Mouse (Mus musculus): Measurements from ENCODE around the gene Cntf. TPM values are rescaled to one million over a fixed set of nuclear protein-coding genes. Genes with fewer than 3 reads are reported as not detected.

Cntf gene
- 1 to 10 TPM; 2.9 to 3.4 TPM for polyA plus RNA-seq (2017; shearing (Covaris generic))

DNA sequence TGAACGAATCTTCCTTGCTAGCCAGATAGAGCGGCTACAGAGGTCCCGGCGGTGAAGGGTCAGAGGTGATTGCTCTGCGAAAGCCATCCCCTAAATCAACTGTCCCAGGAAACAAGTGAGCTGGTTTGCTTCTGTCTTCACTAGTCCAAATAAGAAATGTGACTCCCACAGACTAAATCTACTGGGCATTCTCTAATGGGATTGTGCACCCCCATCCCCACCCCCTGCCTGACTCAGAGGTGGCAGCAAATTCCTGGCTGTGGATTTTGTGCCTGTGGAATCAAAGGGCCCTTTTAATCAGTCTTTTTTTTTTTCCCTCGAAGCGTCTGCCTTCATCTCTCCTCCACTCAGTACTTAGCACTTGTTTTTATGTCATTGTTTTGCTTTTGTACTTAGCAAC, at the start of gene Cntf:
Cntf (minus strand) TSS at position 325 of the 400 bp plus-strand sequence.
- ATAC-seq: no peak

DNA sequence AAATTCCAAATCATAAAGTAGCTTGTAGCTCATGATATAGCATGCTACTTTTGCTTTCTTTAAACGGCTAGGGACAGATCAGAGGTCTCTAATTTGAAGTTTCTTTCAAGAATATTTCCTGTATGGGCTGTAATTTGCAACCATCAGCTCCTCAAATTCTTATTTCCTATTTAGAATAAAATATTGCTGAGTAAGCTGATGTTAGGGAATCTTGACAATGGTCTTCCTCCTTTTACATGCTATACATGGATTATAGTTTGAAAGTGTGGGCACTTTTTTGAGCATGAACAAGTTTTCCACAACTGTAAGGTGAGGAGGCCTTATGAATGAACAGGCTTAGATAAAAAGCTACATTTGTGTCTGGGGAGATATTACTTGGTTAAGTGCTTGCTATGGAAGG, 48.5 kb upstream of the Cntf start:
- ATAC-seq: no peak

DNA sequence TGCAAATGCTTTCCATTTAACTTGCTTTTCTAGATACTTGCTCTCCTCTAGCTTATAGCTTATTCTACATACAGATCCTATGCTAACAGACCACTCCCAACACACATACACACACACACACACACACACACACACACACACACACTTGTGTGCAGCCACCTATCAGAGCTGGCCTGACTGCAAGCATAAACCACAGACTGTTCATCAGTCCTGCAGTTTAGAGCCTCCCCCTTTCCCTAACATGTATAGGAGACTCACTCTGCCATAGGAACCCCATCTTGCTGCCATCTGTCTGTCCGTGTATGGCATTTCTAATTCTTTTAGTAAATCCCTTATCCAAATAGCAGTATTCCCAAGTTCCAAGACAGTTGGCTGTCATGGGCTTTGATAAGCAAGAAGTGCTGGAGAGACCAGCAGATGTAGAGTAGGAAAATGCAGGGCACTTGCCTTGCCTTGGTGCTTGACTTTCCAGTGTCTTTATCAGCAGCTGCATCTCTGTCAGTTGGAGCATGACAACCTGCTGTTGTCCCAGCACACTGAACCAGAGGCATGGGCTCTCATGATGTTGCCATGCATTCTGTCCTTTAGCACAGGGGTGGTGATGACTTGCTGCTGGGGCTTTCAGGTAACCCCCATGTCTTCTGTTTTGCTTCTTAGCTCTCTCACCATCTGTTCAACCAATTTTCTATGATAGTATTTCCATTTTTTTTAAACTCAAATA, 47.4 kb upstream of the Cntf start:
- no peak for ATAC-seq

DNA sequence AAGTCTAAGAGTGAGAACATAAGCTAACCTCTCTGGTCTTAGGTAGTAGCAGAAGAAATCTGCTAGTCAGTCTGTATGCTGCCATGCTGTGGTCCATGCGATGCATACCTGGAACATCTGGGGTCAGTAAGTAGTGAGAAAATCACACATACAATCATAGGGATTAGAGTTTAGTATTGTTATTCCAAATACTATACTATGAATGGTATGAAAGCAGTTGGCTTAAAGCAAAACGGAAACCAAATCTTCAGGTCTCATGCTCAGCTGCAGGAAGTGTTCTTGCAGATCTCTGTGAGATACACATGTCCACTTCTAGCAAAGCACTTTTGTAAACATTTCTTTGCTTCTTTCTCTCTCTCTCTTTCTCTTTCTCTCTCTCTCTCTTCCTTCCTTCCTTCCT, 40.8 kb upstream of the Cntf start:
- ATAC-seq: peak; percentile 91

DNA sequence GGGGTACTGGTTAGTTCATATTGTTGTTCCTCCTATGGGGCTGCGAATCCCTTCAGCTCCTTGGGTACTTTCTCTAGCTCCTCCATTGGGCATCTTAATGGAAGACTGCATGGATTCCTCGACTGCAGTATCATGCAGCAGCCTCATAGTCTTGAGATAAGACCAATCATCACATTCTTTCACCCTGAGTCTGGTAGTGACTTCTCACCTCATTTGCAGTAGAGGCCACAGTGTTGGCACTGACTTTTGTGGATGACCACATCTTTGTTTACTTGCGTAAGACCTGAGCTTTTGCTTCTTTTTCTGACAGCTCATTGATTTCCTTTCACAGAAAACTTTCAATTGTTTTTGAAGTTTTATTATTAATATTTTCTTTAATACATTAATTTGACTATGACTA, 40.3 kb upstream of the Cntf start:
- no peak for ATAC-seq

DNA sequence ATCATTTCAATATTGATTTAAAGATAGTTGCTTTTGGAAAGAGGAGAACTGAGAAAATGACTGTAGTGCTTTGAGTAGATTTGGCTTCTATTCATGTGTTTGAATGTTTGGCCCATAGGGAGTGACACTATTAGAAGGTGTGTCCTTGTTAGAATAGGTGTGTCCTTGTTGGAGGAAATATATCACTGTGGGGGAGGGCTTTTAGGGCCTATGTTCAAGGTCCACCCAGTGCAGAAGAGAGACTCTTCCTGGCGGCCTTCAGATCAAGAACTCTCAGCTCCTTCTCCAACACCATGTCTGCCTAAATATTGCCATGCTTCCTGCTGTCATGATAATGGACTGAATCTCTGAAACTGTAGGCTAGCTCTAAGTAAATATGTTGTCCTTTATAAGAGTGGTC, 38.8 kb upstream of the Cntf start:
- ATAC-seq: no peak

DNA sequence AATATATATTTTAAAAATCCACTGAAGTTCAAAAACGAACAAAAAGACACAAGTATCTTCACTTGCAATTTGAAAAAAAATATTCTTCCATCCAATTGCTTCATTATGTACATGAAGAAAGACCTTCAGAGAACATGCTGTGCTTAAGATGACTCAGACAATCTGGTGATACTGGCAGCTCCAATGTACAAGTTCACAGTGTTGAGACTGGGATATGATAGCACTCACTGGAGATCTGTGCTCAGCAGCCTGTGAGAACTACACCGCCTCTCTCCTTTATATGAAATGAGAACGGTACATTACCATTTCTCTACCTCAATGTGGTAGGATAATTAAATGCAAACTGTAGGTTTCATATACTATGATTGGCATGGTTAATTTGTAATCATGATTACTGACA, 37.4 kb upstream of the Cntf start:
- no peak for ATAC-seq

DNA sequence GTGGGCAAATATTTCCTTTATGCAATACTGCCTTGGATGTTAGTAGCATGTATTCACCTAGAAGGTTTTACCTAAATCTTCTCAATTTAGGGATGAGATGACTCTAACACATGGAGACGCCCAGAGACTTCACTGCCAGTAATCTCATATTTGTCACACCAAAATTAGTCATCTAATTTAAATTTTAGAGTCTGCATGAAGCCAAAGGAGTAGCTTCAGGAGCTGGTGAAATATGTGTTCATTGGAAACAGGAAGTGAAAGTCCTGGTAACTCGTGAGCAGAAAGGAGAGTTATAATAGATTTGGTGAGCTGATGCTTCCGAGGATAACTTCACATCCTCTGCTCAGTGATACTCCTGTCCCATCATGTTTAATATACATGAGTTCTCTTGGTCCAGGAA, 35.6 kb upstream of the Cntf start:
- no peak for ATAC-seq

DNA sequence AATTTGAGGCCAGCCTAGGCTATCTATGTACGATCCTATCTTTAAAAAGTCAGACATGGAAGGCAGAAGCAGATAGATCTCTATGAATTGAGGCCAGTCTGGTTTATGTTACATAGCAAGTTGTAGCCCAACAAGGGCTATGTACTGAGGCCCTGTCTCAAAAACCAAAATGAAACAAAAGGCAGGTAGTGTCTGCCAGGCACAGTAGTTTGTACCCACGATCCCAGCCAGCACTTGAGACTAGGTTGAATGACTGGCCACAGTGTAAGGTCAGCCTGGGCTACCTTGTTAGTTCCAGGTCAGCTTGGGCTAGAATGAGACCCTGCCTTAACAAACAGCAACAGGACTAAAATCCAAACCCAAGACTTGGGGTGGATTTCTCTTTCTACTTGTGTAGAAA, 35.2 kb upstream of the Cntf start:
- no peak for ATAC-seq

DNA sequence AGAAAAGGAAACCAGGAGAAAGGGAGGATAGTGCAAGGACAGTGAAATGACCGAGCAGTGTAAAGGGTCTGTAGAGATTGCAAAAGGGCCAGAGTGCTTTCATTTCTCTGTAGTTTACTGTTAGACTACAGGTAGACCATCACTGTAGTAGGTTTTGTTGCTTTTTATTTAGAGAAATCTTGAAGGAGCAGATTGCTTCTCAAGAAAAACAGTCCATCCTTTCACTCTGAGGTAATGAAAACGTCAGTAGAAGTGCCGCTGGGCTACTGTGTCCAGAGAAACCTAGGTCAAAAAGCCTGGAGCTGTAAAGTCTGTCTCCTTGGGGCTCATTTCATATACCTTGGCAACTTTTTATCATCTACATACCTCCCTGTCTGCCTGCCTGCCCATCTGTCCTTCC, 33.6 kb upstream of the Cntf start:
- ATAC-seq: no peak

DNA sequence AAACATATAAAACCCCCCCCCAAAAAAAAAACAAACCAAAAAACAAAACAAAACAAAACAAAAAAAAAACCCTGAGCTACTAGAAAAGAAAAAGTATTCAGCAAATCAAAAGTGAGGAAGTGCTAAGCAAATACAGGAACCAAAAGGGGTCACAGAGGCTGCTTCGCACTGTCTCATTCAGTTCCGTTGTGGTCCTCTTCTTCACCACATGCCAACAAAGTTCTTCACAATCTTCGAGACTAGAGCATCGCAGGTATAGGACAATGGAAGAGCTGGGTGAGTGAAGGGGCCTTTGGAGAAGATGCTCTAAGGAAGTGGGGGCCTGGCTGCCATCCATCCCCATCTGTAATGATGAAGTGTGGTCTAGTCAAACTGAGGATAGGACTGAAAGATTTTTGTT, 33.0 kb upstream of the Cntf start:
- ATAC-seq: no peak

DNA sequence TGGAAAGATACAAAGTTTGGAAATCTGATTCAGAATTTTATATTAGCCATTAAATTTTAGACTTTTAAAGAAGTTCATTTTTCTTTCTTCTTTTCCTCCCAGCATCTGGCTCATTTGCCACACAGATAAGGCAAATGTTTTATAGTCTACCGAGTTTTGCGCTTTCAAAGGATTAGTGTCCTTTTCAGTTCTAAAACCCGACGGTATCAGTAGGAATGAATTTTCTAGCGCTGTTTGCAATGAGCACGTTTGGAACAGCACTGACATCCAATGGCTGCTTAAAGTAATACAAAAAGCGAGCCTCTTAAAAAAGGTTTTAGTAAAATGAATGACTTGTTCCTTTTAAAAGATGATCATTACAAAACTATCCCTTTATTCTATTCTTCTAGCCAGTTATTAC, 31.6 kb upstream of the Cntf start:
- ATAC-seq: no peak

DNA sequence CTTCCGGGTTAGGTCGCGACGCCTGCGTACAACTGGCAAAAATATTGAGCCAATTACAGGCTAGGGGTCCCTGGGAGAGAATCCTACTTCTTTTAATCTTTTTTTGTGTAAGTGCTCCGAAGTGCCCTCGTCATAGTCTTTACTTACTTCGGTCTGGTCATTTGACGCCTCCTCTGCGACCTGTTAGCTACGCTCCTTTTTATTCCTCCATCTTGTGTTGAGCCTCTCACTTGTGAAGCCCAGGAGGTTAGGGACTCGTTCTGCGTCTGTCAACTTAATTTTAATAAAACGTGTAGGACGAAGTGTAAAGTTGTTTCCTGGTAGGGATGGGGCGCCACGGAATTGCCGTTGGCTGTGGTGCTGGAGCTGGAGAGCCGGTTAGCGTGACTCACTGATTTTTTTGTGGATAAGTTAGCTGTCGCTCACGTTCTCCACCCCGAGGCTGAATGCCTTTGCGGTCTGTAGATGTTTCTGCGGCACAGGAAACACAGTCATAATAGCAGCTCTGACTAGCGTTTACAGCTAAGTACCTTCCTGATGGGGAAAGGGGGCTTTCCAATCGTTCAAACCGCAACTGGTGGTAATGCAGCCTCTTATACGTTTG, 31.0 kb upstream of the Cntf start:
- ATAC-seq: peak; percentile 76

DNA sequence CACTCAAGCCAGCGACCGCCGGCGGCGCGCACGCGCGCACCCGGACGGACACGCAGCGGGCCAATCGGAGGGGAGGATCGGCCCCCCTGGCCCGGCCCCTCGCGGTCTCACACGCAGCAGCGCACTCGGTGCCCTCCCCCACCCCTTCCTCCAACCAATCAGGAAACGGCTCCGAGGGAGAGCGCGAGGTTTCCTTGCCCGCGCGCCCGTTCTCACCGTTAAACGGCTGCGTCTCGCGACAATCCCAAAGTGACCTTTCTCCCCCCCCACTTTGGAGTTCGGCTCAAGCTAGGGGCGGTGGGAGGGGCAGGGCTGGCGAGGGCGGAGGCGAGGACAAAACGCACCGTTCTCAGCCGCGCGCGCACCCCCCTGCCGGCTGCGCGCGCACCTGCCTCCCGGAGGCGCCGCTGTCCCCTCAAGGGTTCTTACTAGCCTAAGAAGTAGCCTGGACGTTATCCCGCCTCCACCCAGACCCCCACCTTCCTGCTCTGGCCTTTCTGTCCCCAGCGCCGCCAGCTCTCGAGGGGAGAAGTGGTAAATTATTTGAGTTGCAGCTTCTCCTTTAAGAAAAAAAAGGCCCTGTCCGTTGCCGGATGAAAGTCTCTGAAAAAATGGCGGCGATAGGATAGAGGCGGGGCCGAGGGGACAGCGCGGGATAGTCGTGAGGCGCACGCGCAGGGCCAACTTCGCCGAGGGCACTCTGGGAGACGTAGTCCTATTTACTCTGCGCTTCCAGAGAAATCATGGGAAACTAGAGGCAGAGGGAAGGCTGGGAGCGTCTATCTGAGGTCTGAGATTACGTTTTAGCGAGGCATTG, 30.3 kb upstream of the Cntf start, which contains the start of the genes Zfp91 and Lpxn:
Zfp91 (minus strand) TSS at position 616 of the 817 bp plus-strand sequence.
Lpxn (plus strand) TSS at position 683 of the 817 bp plus-strand sequence.
- ATAC-seq: peak; percentile 59

DNA sequence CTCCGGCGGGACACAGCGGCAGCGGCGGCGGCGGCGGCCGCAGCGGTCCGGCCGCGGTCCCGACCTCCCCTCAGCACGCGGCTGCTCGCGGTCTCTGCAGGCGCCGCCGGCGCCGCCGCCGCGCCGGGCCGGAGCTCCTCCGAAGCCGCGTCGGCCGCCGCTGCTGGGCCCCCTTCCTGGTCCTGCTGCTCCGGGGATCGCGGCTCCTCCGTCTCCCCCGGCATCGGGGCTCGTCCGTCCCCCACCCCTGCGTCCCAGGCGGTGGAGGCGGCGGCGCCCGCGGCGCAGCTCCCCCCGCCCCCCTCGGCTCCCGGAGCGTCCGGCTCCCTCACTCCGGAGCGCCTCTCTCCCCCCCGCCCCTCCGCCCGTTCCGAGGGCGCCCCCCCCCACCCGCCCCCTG, 29.7 kb upstream of the Cntf start:
- no peak for ATAC-seq

DNA sequence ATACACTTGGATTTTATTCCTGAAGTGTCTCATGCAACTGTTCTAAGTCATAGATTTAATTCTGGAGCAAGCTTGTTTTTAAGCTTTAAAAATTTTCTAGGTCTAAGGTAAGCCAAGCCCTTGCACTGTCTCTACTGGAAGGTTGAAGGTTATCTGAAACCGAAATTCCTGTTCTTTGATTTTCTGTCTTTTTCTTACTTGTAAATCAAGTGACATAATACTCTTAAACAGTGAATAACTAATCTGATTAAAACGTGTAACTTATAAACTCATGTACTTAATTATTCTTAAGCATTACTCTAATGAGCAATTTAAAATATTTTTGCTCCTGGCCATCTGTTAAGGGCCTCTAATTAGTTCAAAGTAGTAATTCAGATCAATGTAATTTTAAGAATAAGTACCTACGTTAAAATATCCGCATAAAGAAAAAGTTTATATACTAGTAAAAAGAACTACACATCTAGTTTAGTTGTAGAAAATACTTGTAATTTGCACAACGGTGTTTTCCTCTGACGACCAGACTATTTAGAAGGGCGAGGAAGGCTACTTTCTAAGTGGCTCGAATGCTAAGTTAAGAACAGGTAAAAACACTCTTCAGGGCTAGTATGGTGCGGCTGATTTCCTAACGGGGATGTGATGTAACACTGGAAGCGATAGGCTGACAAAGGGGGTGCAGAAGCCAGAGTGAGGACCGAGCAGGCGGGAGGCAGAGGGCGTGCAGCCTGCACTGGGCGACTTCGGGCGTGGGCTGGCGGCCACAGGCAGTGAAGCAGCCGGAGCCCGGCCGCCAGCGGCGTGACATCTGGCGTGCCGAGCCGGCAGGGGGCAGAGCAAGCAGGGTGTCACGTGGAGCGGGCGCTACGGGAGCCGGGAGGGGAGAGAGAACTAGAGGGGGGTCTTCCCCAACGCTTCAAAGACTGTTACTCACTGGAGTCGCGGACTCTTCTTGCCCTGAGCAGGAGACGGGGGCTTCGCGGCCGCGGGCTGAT, 28.9 kb upstream of the Cntf start:
- peak; percentile 26 for ATAC-seq

DNA sequence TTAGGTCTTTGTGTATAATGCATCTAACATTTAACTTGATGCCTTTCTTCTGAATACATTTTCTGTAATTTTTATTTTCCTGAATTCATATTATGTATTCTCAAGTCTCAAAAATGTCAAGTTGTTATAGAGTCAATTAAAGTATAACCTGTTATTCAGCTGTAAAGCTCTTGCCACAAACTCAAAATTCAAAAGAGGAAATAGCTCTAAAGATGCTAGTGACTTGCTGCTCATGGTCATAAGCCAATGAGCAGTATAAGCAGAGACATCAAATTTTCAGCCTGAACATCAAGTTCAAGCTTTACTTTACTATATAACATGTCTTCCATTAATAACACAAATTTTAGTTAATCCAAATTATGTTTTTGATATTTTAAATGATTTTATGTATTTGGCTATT, 26.9 kb upstream of the Cntf start:
- no peak for ATAC-seq

DNA sequence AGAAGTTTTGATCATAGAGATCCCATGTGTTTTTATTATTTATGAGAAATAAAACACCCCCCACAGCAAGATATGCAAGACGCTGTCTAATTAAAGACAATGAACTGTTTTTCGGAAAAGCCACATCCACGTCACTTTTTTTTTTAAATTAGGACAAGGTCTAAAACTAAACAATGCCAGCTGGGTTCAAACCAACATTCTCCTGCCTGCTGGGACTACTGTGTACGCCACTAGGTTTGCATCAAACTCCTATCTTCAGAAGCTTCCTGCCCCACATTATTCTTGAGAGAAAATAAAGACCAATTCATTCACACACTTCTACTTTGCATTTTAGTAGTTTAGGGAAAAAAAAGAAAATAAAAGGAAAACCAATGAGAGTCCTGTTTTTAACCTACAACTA, 22.3 kb upstream of the Cntf start:
- ATAC-seq: no peak

DNA sequence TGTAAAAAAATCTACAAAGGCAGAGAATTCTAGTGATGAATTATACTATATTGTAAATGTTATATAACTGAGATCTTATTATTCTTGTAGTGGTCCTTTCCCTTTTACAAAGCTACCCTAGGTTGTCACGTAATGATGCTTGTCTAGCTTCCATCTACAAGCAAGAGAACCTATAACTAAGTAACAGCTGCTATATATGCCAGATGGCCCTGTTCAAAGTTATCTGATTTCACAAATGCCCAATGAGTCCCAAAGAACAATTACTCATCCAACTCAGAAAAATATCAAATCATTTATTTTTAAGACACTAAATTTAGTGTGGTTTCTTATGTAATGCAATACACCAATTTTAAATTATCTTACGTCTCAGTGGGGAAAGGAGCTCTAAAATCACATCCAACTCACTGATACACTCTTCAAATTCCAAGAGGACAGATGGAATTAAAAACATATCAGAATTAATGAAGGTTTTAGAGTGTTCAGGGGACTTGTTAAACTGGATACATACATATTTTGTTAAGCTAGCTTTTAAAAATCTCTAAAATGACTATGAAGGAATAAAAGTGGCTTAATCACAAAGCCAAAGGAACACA, 21.5 kb upstream of the Cntf start:
- ATAC-seq: no peak

DNA sequence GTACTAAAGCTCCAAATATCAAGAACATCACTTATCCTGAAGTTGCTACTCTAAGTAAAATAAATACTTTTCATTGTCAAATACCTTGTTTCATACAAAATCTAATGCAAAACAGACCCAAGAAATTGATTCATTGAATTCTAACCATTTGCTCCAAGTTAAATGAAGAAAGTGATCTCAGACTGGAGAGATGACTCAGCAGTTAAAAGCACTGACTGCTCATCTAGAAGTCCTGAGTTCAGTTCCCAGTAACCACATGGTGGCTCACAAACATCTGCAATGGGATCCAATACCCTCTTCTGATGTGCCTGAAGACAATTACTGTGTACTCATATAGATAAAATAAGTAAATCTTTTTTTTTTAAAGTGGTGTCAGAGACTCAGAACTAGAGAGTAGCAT, 15.0 kb upstream of the Cntf start:
- no peak for ATAC-seq

DNA sequence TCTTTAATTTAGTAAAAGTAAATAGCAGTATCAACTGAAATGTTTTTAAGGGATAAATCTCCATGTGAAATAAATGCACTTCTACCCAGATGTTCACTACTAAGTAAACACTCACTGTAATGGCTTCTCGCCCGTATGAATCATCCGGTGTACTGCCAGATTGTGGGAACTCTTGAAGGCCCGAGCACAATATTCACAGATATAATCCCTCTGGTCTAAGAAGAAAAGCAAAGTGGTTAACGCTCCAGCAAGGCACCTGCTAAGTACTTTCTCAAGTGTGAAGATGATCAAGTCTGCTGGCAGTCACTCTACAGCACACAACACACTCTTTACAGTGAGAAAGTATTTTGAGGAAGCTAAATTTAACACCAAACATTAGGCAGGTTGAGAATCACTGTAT, 5.5 kb upstream of the Cntf start:
- ATAC-seq: no peak

Measured in CD4-positive, CD25-positive, alpha-beta regulatory T cell, adult 4 months (primary cell).